Mouse (Mus musculus) forebrain, embryonic 12.5 days (tissue): ENCODE data around the gene Cdk14. TPM values are rescaled to one million over a fixed set of nuclear protein-coding genes. Genes with fewer than 3 reads are reported as not detected.

Experiments
- ATAC-seq: fragments of 200-750 bp; cut with Nextera tagmentation; 2 replicates; pipeline ENCODE4 v1.8.0; 2017; ENCODE audit warnings: moderate TSS enrichment; ENCODE audit not compliant: low FRiP score
- H3K27ac ChIP-seq: fragments of 300-500 bp; sonication (generic); 2 replicates; pipeline ENCODE4 v1.5.1; 2016; ENCODE audit warnings: mild to moderate bottlenecking
- H3K27me3 ChIP-seq: fragments of 300-500 bp; sonication (generic); 2 replicates; pipeline ENCODE4 v1.6.1; 2016; ENCODE audit warnings: mild to moderate bottlenecking
- H3K36me3 ChIP-seq: fragments of 300-500 bp; sonication (generic); replicated peaks from 2 replicates; pipeline ENCODE4 v1.6.1; 2016; ENCODE audit warnings: mild to moderate bottlenecking
- H3K4me1 ChIP-seq: fragments of 300-500 bp; sonication (generic); 2 replicates; pipeline ENCODE4 v1.6.1; 2016
- H3K4me2 ChIP-seq: fragments of 300-500 bp; sonication (generic); 2 replicates; pipeline ENCODE4 v1.6.1; 2016; ENCODE audit warnings: mild to moderate bottlenecking, moderate library complexity
- H3K4me3 ChIP-seq: fragments of 300-500 bp; sonication (generic); replicated peaks from 2 replicates; pipeline ENCODE4 v1.5.1; 2016; ENCODE audit warnings: mild to moderate bottlenecking
- H3K9ac ChIP-seq: fragments of 300-500 bp; sonication (generic); 2 replicates; pipeline ENCODE4 v1.6.1; 2016; ENCODE audit warnings: mild to moderate bottlenecking
- H3K9me3 ChIP-seq: fragments of 300-500 bp; sonication (generic); 2 replicates; pipeline ENCODE4 v1.6.1; 2016
- WGBS: fragments of 180-500 bp; shearing (Covaris S2); methylation state at CpG from one replicate; pipeline ENCODE4 v1.1.7; 2016; 5-methylcytosine and 5-hydroxymethylcytosine counted together
- polyA plus RNA-seq: library from polyadenylated mRNA; unstranded; fragments of >200 nt; fragmentation: Nextera tagmentation; extraction: Ambion mirVana; gene quantifications from 2 replicates; pipeline ENCODE4 v1.2.1, GENCODE M21; 2016

The Cdk14 gene
- polyA plus RNA-seq, 1 experiment from 2014 or later, result 33.0 TPM

GRCm38 (mm10) chr5:4791219-4791618 lies 628.9 kb downstream of the Cdk14 start:
- ATAC-seq, result no peak
- no peaks in the 10 kb centered on the region for H3K36me3 ChIP-seq
- H3K27ac ChIP-seq, result no peak overlapping the region
- H3K27me3 ChIP-seq, result no peaks in the 10 kb centered on the region
- no peak overlapping the region for H3K4me2 ChIP-seq
- no peak overlapping the region for H3K4me3 ChIP-seq
- no peak overlapping the region for H3K9ac ChIP-seq
- no peaks in the 10 kb centered on the region for H3K9me3 ChIP-seq
- 90% methylated on average over 3 of the region's 3 CpGs for WGBS
- H3K4me1 ChIP-seq, result peaks cover 6% of the 10 kb centered on the region; the same call in 1 of the 2 replicates

GRCm38 (mm10) chr5:4790265-4790664 lies 629.8 kb downstream of the Cdk14 start:
- H3K4me1 ChIP-seq, result peaks cover 6% of the 10 kb centered on the region; the same call in 1 of the 2 replicates
- 0 out of 2 replicates have a peak, but pooled peaks have one; percentile 68 for ATAC-seq
- H3K9ac ChIP-seq, result no peak overlapping the region
- no peaks in the 10 kb centered on the region for H3K27me3 ChIP-seq
- H3K9me3 ChIP-seq, result no peaks in the 10 kb centered on the region
- H3K27ac ChIP-seq, result 0 out of 2 replicates have a peak overlapping the region, but pooled peaks have one; percentile 19
- 79% methylated on average over 4 of the region's 4 CpGs for WGBS
- H3K4me2 ChIP-seq, result no peak overlapping the region
- H3K36me3 ChIP-seq, result no peaks in the 10 kb centered on the region
- no peak overlapping the region for H3K4me3 ChIP-seq

- Histone ChIP-seq H3K36me3 (no peaks in the 10 kb centered on the region), H3K4me3 (no peak overlapping the region), H3K27me3 (no peaks in the 10 kb centered on the region), H3K9ac (no peak overlapping the region), H3K9me3 (no peaks in the 10 kb centered on the region), H3K4me1 (peaks cover 6% of the 10 kb centered on the region; the same call in 1 of the 2 replicates), H3K4me2 (no peak overlapping the region), H3K27ac (no peak overlapping the region)
- 90% methylated on average over 3 of the region's 3 CpGs for WGBS
- ATAC-seq, result no peak
Measured at GRCm38 (mm10) chr5:4788484-4788883, 631.6 kb downstream of the Cdk14 start.

GRCm38 (mm10) chr5:4786816-4787215 lies 633.3 kb downstream of the Cdk14 start:
- Histone ChIP-seq H3K9ac (no peak overlapping the region), H3K27ac (no peak overlapping the region), H3K27me3 (no peaks in the 10 kb centered on the region), H3K36me3 (no peaks in the 10 kb centered on the region), H3K4me1 (peaks cover 9% of the 10 kb centered on the region; the same call in 1 of the 2 replicates), H3K4me2 (no peak overlapping the region), H3K9me3 (no peaks in the 10 kb centered on the region), H3K4me3 (no peak overlapping the region)
- WGBS, result 87% methylated on average over 3 of the region's 3 CpGs
- no peak for ATAC-seq

GRCm38 (mm10) chr5:4778274-4778673 lies 641.8 kb downstream of the Cdk14 start:
- Histone ChIP-seq H3K36me3 (no peaks in the 10 kb centered on the region), H3K9ac (no peak overlapping the region), H3K4me1 (peaks cover 10% of the 10 kb centered on the region), H3K4me2 (no peak overlapping the region), H3K27me3 (no peaks in the 10 kb centered on the region), H3K27ac (no peak overlapping the region), H3K4me3 (no peak overlapping the region), H3K9me3 (no peaks in the 10 kb centered on the region)
- 87% methylated on average over 3 of the region's 3 CpGs for WGBS
- ATAC-seq, result no peak

GRCm38 (mm10) chr5:4776495-4776894 lies 643.6 kb downstream of the Cdk14 start:
- 83% methylated on average over 2 of the region's 2 CpGs for WGBS
- H3K4me1 ChIP-seq, result peaks cover 10% of the 10 kb centered on the region
- no peak overlapping the region for H3K27ac ChIP-seq
- no peak overlapping the region for H3K4me2 ChIP-seq
- H3K27me3 ChIP-seq, result no peaks in the 10 kb centered on the region
- no peak overlapping the region for H3K9ac ChIP-seq
- no peak for ATAC-seq
- H3K4me3 ChIP-seq, result no peak overlapping the region
- no peaks in the 10 kb centered on the region for H3K36me3 ChIP-seq
- H3K9me3 ChIP-seq, result no peaks in the 10 kb centered on the region

GRCm38 (mm10) chr5:4773090-4773772 lies 646.9 kb downstream of the Cdk14 start:
- Histone ChIP-seq H3K4me2 (peak overlapping the region; percentile 2; the same call in 1 of the 2 replicates), H3K4me1 (peaks cover 10% of the 10 kb centered on the region), H3K36me3 (no peaks in the 10 kb centered on the region), H3K4me3 (no peak overlapping the region), H3K27me3 (no peaks in the 10 kb centered on the region), H3K9ac (no peak overlapping the region), H3K27ac (peak overlapping the region; percentile 57; the same call in 1 of the 2 replicates), H3K9me3 (no peaks in the 10 kb centered on the region)
- ATAC-seq, result peak; percentile 60; the same call in 1 of the 2 replicates
- WGBS, result 15% methylated on average over 9 of the region's 9 CpGs

GRCm38 (mm10) chr5:4770609-4771008 lies 649.5 kb downstream of the Cdk14 start:
- WGBS, result 88% methylated on average over 1 of the region's 1 CpGs
- Histone ChIP-seq H3K4me1 (peaks cover 16% of the 10 kb centered on the region), H3K36me3 (no peaks in the 10 kb centered on the region)

GRCm38 (mm10) chr5:4767896-4768295 lies 652.2 kb downstream of the Cdk14 start:
- Histone ChIP-seq H3K9ac (no peak overlapping the region), H3K36me3 (no peaks in the 10 kb centered on the region), H3K27me3 (no peaks in the 10 kb centered on the region), H3K4me1 (peaks cover 6% of the 10 kb centered on the region; the same call in 1 of the 2 replicates), H3K4me3 (no peak overlapping the region), H3K9me3 (no peaks in the 10 kb centered on the region), H3K27ac (no peak overlapping the region), H3K4me2 (no peak overlapping the region)
- 78% methylated on average over 2 of the region's 2 CpGs for WGBS
- ATAC-seq, result no peak

More at GRCm38 (mm10) chr5:4770609-4771008, 649.5 kb downstream of the Cdk14 start:
- Histone ChIP-seq H3K27me3 (no peaks in the 10 kb centered on the region), H3K4me3 (no peak overlapping the region), H3K27ac (no peak overlapping the region), H3K9me3 (no peaks in the 10 kb centered on the region), H3K4me2 (no peak overlapping the region), H3K9ac (no peak overlapping the region)
- ATAC-seq, result no peak

- Histone ChIP-seq H3K4me2 (no peak overlapping the region), H3K36me3 (no peaks in the 10 kb centered on the region), H3K9me3 (no peaks in the 10 kb centered on the region), H3K27ac (no peak overlapping the region), H3K4me3 (no peak overlapping the region), H3K27me3 (no peaks in the 10 kb centered on the region), H3K4me1 (peaks cover 6% of the 10 kb centered on the region; the same call in 1 of the 2 replicates), H3K9ac (no peak overlapping the region)
- ATAC-seq, result no peak
- 83% methylated on average over 5 of the region's 5 CpGs for WGBS
Measured at GRCm38 (mm10) chr5:4766719-4767118, 653.4 kb downstream of the Cdk14 start.

- H3K27ac ChIP-seq, result no peak overlapping the region
- no peak for ATAC-seq
- H3K27me3 ChIP-seq, result no peaks in the 10 kb centered on the region
- H3K4me2 ChIP-seq, result no peak overlapping the region
- H3K36me3 ChIP-seq, result no peaks in the 10 kb centered on the region
- no peaks in the 10 kb centered on the region for H3K9me3 ChIP-seq
- H3K4me1 ChIP-seq, result peaks cover 8% of the 10 kb centered on the region
- H3K4me3 ChIP-seq, result no peak overlapping the region
- no peak overlapping the region for H3K9ac ChIP-seq
Measured at GRCm38 (mm10) chr5:4761891-4762290, 658.2 kb downstream of the Cdk14 start.

- Histone ChIP-seq H3K4me2 (peak overlapping the region; percentile 96), H3K9me3 (no peaks in the 10 kb centered on the region), H3K4me3 (peak overlapping the region; percentile 72), H3K27me3 (no peaks in the 10 kb centered on the region), H3K4me1 (peaks cover 31% of the 10 kb centered on the region), H3K27ac (peak overlapping the region; percentile 98), H3K9ac (peak overlapping the region; percentile 95), H3K36me3 (no peaks in the 10 kb centered on the region)
- ATAC-seq, result no peak
- under 1% methylated on average over 23 of the region's 23 CpGs for WGBS
Measured at GRCm38 (mm10) chr5:4758331-4759080, 661.6 kb downstream of the Cdk14 start.
